Mouse (Mus musculus) layer of hippocampus, adult 8-10 months (tissue): Measurements from ENCODE around the gene Pou5f2. TPM values are rescaled to one million over a fixed set of nuclear protein-coding genes. Genes with fewer than 3 reads are reported as not detected.

Experiments
- DNase-seq, 2 experiments: peaks; one replicate each; pipeline ENCODE4 v3.0.0; 2022; ENCODE audit warnings: low spot score in 2 of 2
- total RNA-seq, 4 experiments: library from RNA; stranded (reverse); gene quantifications; 2 replicates each; pipeline ENCODE4 v1.2.4; 2022

Pou5f2 gene
- total RNA-seq, result 1 to 10 TPM; 1.2 to 2.0 (median 1.7) TPM

DNA sequence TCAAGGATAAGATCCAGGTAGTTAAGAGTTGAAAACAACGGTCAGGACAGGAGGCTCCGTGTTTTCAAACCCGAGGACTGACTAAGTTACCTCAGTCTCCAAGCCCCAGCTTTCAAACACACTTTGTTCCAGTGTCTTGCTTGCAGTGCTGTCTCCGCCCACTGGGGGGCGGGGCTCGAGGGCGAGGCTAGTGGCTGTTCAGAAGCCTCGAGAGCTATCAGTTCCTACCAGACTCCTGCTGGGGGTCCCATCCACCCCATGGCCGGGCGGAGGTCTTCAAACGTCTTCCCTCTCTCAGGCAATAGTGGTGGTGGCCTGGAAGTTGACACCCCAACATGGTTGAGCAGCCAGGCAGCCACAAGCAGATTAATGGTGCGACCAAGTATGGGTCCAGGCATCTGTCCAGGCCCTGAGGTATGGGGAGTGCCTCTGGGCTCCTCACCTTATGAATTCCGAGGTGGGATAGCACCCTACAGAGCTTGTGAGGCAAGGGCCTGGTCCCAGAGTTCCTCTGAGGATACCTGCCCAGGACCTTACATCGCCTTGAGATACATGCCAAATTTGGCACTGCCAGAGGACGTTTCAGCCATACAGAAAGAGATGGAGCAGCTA, at the start of gene Pou5f2:
TSS of gene Pou5f2 (plus strand) at position 220 of the 612 bp plus-strand sequence.
- no peak for DNase-seq

DNA sequence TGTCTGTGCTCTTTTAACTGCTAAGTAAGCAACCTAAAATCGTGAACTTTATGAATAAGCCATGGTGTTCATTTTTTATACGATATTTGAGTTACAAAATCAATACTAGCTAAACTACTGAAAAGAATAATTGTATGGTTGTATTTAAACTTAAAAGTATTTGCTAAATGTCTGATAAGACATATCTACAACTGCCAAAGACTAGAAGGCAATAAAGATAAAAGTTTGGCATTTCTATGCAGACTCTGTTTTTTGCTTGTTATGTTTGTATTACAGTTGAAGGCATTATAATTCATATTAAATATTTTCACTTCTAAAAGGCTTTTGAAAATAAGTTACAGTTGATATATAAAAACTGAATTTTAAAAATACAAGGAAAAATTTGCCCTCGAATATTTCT, 48.5 kb upstream of the Pou5f2 start:
- DNase-seq, result no peak

DNA sequence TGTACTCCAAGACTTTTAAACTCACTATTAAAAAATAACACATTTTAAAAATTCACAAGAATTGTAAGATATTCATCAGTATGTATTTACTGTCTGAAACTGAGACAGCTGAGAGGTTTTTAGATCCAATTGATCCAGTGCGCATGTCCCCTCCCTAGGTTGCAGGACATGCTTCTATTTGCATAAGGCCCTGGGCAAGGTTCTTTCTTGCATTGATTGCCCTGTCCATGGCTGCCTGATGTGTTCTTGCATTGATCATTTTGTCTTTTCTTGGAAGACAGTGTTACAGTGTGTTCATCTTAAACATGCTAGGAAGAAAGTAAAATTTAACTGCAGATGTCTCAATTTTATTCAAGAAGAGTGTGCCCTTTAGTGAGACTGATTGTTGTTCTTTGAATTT, 47.6 kb upstream of the Pou5f2 start:
- DNase-seq, result no peak

GRCm38 (mm10) chr13:77982105-77982851, 42.4 kb upstream of the Pou5f2 start:
- peak; percentile 15 to 62 for DNase-seq

DNA sequence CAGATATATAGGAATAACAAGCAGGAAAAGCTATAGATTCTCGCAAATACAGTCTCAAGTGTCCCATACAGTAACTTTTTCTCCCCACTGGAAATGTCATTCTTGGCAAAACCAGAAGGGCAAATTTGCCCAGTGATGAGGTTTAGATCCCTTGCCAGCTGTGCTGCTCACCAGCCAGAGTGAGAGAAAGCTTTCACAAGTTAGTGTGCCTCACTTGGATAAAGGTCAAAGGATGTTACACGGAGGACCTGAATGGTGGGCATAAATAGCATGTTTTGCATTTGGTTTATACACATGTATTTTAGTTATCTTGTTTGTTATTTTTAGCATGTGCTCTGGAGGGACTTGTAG, 41.9 kb upstream of the Pou5f2 start:
- no peak for DNase-seq

DNA sequence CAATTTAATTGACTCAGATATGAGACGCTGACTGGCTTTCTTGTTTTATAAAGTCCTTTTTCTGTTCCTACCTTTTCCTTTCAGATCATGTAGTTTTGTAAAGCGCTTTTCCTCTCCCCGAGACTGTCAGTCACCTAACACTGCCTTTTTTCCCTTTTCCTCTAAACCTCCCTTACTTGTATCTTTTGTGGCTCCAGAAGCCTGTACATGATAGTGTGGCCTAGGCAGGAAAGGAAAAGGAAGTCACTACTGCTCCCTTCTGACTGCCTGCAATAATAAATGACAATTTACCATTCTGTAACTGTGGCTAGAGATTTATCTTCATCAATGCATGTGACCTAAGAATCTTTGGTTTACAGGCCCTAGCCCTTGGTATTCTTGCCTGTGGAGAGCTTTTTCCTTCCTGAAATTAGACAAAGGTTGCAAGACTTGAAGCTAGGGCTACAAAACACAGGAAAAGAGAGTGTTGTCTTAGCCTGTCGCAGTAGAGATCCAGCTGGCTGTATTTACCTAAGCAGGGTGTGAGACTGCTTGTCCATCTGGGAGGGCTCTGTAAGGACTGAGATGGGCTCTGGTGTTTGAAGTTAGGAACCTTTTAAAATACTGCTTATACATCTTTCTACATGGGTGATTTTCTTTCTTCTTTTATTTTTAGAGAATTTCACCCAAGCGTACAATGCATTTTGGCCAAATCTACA, 33.4 kb upstream of the Pou5f2 start:
- no peak for DNase-seq

GRCm38 (mm10) chr13:78004649-78005048, 20.1 kb upstream of the Pou5f2 start:
- DNase-seq, result no peak

GRCm38 (mm10) chr13:78005344-78005743, 19.4 kb upstream of the Pou5f2 start:
- no peak for DNase-seq

DNA sequence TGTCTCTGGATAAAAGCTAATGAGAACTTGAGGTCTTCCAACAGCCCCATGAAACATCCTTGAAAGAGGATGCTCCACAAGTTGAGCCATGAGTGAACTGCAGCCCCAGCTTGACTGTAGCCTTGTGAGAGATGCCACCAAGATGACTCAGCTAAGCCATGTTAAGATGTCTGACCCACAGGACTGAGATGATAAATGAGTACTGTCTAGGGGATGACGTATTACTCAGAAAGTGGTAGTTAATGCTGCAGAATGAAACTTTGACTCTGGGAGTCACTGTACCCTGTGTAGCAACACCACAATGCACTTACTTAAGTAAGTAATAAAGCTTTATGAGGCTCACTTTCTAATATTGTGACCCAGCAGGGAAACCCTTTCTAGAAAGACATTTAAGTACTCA, 14.5 kb upstream of the Pou5f2 start:
- DNase-seq, result no peak

DNA sequence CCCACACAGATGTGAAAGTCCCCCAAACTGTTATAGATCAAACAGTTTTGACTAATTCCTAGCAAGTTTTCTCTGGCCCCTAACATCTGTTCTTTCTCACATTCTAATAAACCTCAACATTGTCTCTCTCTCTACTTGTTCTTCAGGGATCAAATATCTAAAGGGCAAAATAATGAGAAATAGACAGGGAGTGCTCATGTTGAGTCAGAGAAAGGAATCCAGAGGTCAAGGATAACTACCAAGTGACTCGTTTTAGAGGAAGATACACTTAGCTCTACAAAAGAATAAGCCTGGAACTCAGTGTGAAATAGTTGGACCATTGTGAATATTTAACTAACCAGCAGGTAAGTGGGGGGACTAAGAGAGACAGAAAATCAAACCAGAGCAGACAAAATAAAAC, 8.1 kb downstream of the Pou5f2 start:
- no peak for DNase-seq

DNA sequence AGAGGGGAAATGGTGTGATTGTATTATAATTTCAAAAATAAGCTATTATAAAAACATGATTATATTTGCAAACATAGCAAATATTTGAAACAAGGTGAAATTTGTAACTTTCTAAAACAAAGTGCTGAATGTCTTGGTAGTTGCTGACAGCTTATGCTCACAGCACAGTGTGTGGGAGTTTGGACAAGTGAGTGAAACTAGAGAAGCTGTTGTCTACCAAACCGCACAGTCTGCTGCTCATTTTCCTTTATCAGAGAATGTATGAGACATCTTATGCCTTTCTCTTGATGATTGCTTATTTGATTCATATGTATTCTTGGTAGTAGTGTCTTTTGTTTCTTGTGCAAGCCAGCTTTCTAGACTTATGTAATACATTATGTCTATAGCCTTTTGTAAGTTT, 12.5 kb downstream of the Pou5f2 start:
- no peak for DNase-seq

- DNase-seq, result no peak
These were observed 18.5 kb downstream of the Pou5f2 start for GRCm38 (mm10) chr13:78043203-78043602.

GRCm38 (mm10) chr13:78045116-78045515, 20.4 kb downstream of the Pou5f2 start:
- DNase-seq, result no peak

Other genes with a start within 250 kb of the Pou5f2 start
- gene Nr2f1, start 174.9 kb downstream of the Pou5f2 start, total RNA-seq, result 10 to 100 TPM; 75.7 to 85.1 (median 81.4) TPM